Mouse (Mus musculus) liver, embryonic 16.5 days (tissue): ENCODE measurements around the gene Hormad1. TPM values are rescaled to one million over a fixed set of nuclear protein-coding genes. Genes with fewer than 3 reads are reported as not detected.
A peak's percentile ranks its signal among the peaks of the same experiment; 100 is the strongest.
"Not testable (repeated sequence)": the region's sequence is repeated elsewhere in the genome, so short reads cannot be mapped to it uniquely, and the experiment has no call there.

Experiments used
- ATAC-seq: fragments of 200-750 bp; cut with Nextera tagmentation; 2 replicates; pipeline ENCODE4 v1.8.0; 2017; ENCODE audit warnings: low read depth, mild to moderate bottlenecking, moderate number of reproducible peaks, moderate library complexity
- H3K27ac ChIP-seq: fragments of 300-500 bp; sonication (generic); 2 replicates; pipeline ENCODE4 v1.5.1; 2014; ENCODE audit warnings: mild to moderate bottlenecking, low read length
- H3K27me3 ChIP-seq: fragments of 300-500 bp; sonication (generic); 2 replicates; pipeline ENCODE4 v1.6.1; 2014; ENCODE audit warnings: low read depth, low read length, mixed read lengths; ENCODE audit not compliant: control insufficient read depth, insufficient read depth
- H3K36me3 ChIP-seq: fragments of 300-500 bp; sonication (generic); 2 replicates; pipeline ENCODE4 v1.6.1; 2014; ENCODE audit warnings: mild to moderate bottlenecking; ENCODE audit not compliant: control insufficient read depth, insufficient read depth
- H3K4me1 ChIP-seq: fragments of 300-500 bp; sonication (generic); 2 replicates; pipeline ENCODE4 v1.6.1; 2014; ENCODE audit warnings: low read depth, low read length, mixed read lengths; ENCODE audit not compliant: control insufficient read depth
- H3K4me2 ChIP-seq: fragments of 300-500 bp; sonication (generic); 2 replicates; pipeline ENCODE4 v1.6.1; 2014; ENCODE audit warnings: low read depth, low read length, mixed read lengths
- H3K4me3 ChIP-seq: fragments of 300-500 bp; sonication (generic); 2 replicates; pipeline ENCODE4 v1.5.1; 2014; ENCODE audit warnings: low read depth, mild to moderate bottlenecking, low read length
- H3K9ac ChIP-seq: fragments of 300-500 bp; sonication (generic); 2 replicates; pipeline ENCODE4 v1.6.1; 2014; ENCODE audit warnings: low read depth, low read length
- H3K9me3 ChIP-seq: fragments of 300-500 bp; sonication (generic); replicated peaks from 2 replicates; pipeline ENCODE4 v1.6.1; 2016; ENCODE audit warnings: low read length; ENCODE audit not compliant: control insufficient read depth
- WGBS: fragments of 180-500 bp; shearing (Covaris S2); extraction: QIAGEN DNeasy Blood & Tissue Kit; methylation state at CpG from one replicate; pipeline ENCODE4 v1.1.7; 2014; ENCODE audit not compliant: insufficient replicate concordance; 5-methylcytosine and 5-hydroxymethylcytosine counted together
- polyA plus RNA-seq: library from polyadenylated mRNA; unstranded; fragments of >200 nt; fragmentation: Nextera tagmentation; extraction: Ambion mirVana; gene quantifications from 2 replicates; pipeline ENCODE4 v1.2.1, GENCODE M21; 2015

Gene Hormad1
- polyA plus RNA-seq, 1 experiment from 2014 or later, result not detected

GRCm38 (mm10) chr3:95623551-95623950 is 64.1 kb downstream of the Hormad1 start:
- Histone ChIP-seq H3K27me3 (no peaks in the 10 kb centered on the region), H3K4me2 (no peak overlapping the region), H3K9me3 (no peaks in the 10 kb centered on the region), H3K4me3 (no peak overlapping the region), H3K27ac (no peak overlapping the region), H3K9ac (no peak overlapping the region), H3K4me1 (peaks cover 13% of the 10 kb centered on the region), H3K36me3 (peaks cover 36% of the 10 kb centered on the region)
- 66% methylated on average over 2 of the region's 2 CpGs for WGBS
- ATAC-seq, result no peak

GRCm38 (mm10) chr3:95623991-95624515 is 64.6 kb downstream of the Hormad1 start:
- H3K4me3 ChIP-seq, result peak overlapping the region; percentile 89
- not testable (repeated sequence) for H3K9me3 ChIP-seq, ATAC-seq, H3K27me3 ChIP-seq
- H3K36me3 ChIP-seq, result peaks cover 40% of the 10 kb centered on the region
- peak overlapping the region; percentile 92 for H3K27ac ChIP-seq
- peak overlapping the region; percentile 76 for H3K9ac ChIP-seq
- H3K4me1 ChIP-seq, result peaks cover 13% of the 10 kb centered on the region
- 57% methylated on average over 5 of the region's 5 CpGs for WGBS
- H3K4me2 ChIP-seq, result peak overlapping the region; percentile 87

GRCm38 (mm10) chr3:95624628-95625503 is 65.4 kb downstream of the Hormad1 start, which contains the start of gene Ensa:
Gene Ensa (plus strand): TSS chr3:95624993.
- Histone ChIP-seq H3K9me3 (no peaks in the 10 kb centered on the region), H3K27ac (peak within 1 kb of the TSS; percentile 93), H3K4me1 (peaks cover 13% of the 10 kb centered on the region), H3K27me3 (no peaks in the 10 kb centered on the region), H3K9ac (peak within 1 kb of the TSS; percentile 92), H3K36me3 (peaks cover 40% of the 10 kb centered on the region), H3K4me2 (peak within 1 kb of the TSS; percentile 87), H3K4me3 (peak within 1 kb of the TSS; percentile 89)
- under 1% methylated on average over 44 of the region's 44 CpGs for WGBS
- ATAC-seq, result peak; percentile 94

GRCm38 (mm10) chr3:95627763-95628162 is 68.3 kb downstream of the Hormad1 start:
- Histone ChIP-seq H3K9ac (no peak overlapping the region), H3K4me3 (no peak overlapping the region), H3K4me1 (peaks cover 17% of the 10 kb centered on the region), H3K36me3 (peaks cover 60% of the 10 kb centered on the region), H3K27me3 (no peaks in the 10 kb centered on the region), H3K4me2 (no peak overlapping the region), H3K27ac (no peak overlapping the region), H3K9me3 (no peaks in the 10 kb centered on the region)
- no peak for ATAC-seq
- 82% methylated on average over 5 of the region's 5 CpGs for WGBS

- peaks cover 69% of the 10 kb centered on the region for H3K36me3 ChIP-seq
Observed at GRCm38 (mm10) chr3:95629755-95630154, 70.3 kb downstream of the Hormad1 start.

GRCm38 (mm10) chr3:95630856-95631255 is 71.4 kb downstream of the Hormad1 start:
- 64% methylated on average over 3 of the region's 3 CpGs for WGBS
- Histone ChIP-seq H3K9me3 (no peaks in the 10 kb centered on the region), H3K4me2 (no peak overlapping the region), H3K36me3 (peaks cover 77% of the 10 kb centered on the region), H3K9ac (no peak overlapping the region), H3K27me3 (no peaks in the 10 kb centered on the region), H3K4me1 (peaks cover 21% of the 10 kb centered on the region), H3K27ac (no peak overlapping the region), H3K4me3 (no peak overlapping the region)
- no peak for ATAC-seq

More at GRCm38 (mm10) chr3:95629755-95630154, 70.3 kb downstream of the Hormad1 start:
- Histone ChIP-seq H3K4me1 (peaks cover 15% of the 10 kb centered on the region), H3K4me2 (no peak overlapping the region), H3K9ac (no peak overlapping the region), H3K27me3 (no peaks in the 10 kb centered on the region), H3K27ac (no peak overlapping the region), H3K4me3 (no peak overlapping the region), H3K9me3 (no peaks in the 10 kb centered on the region)
- 91% methylated on average over 4 of the region's 4 CpGs for WGBS
- no peak for ATAC-seq

GRCm38 (mm10) chr3:95631304-95631703 is 71.8 kb downstream of the Hormad1 start:
- Histone ChIP-seq H3K27ac (0 out of 2 replicates have a peak overlapping the region, but pooled peaks have one; percentile 15), H3K27me3 (no peaks in the 10 kb centered on the region), H3K9ac (no peak overlapping the region), H3K4me3 (no peak overlapping the region), H3K4me1 (peaks cover 16% of the 10 kb centered on the region), H3K36me3 (peaks cover 81% of the 10 kb centered on the region), H3K9me3 (no peaks in the 10 kb centered on the region), H3K4me2 (no peak overlapping the region)
- no peak for ATAC-seq
- 69% methylated on average over 6 of the region's 6 CpGs for WGBS

- no peak for ATAC-seq
- peaks cover 16% of the 10 kb centered on the region for H3K4me1 ChIP-seq
- H3K9me3 ChIP-seq, result no peaks in the 10 kb centered on the region
- H3K4me2 ChIP-seq, result no peak overlapping the region
- H3K36me3 ChIP-seq, result peaks cover 70% of the 10 kb centered on the region
- 68% methylated on average over 12 of the region's 12 CpGs for WGBS
- H3K4me3 ChIP-seq, result no peak overlapping the region
- peak overlapping the region; percentile 38 for H3K27ac ChIP-seq
- no peak overlapping the region for H3K9ac ChIP-seq
- no peaks in the 10 kb centered on the region for H3K27me3 ChIP-seq
Observed at GRCm38 (mm10) chr3:95632648-95633588, 73.4 kb downstream of the Hormad1 start.
